Mouse (Mus musculus): Measurements from ENCODE around the gene Spc25.

Spc25 gene

DNA sequence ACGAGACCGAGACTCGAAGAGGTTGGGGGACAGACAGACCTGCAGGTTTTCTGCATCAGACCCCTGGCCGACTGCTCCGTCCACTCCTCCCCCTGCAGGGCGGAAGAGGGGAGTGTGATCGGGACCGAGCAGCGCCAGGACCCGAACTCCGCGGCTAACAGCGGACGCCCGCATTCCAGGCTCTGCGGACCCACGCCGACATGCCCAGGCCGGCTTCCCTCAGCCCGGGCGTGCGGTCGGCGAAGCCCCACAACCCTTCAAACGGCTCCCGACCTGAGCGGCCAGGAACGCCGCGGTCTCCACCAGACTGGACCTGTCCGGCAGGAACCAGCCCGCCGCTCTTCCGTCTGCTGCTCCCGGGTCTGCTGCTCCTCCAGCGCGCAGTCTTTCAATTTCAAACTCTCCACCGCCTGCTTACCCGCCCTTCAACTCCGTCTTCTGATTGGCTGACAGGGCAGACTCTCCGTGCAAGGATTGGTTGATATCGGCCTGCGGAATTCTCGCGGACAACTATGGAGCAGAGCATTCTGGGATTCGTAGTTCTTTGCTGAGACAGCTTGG lies at the start of gene Spc25:
Gene Spc25 (minus strand): TSS at position 404 of the 561 bp plus-strand sequence.
- peak; percentile 83 to 90 for DNase-seq (ENCODE audit: low spot score in 2 of 2)

DNA sequence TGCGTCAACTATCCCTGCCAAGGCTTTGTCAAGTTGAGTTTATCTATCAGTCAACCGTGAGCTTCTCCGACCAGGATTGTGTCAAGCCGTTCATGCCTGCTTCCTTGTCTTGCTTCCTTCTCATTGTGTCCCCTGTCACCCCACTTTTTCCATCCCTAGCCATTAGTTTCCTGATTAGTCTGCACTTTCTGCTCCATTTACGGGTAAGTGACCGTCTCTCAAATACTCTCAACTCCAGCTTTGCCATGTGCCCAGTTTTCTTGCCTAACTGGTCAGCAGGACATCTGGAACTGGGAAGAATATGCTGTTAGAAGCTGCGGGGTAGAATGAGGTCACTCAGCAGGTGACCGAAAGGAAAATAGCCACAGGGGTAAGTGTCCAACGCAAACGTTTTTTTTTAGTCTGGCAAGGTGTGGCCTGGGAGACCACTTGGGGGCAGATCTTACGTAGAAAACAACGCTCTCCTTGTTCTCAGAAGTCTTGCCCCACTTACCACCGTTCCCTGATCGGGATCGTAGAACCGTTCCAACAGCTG lies 42.3 kb upstream of the Spc25 start:
- no peak for DNase-seq (ENCODE audit: low spot score in 2 of 2)

DNA sequence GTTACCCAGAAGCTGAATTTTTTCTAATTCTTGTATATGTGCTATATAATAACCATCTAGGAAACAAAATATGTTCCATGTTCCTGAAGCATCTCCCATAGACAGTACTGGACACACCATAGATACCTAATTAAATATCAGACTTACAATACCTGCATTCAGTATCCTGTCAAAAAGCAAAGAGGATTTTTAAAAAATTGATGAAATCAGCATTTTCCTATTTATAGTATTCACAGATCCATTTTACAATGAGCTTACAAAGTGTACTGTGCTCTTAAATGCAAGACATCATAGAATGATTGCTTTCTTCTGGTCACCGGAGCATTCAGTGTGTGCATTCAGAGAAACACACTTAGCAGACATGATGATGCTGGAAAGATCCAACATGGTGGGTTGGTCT lies 41.1 kb upstream of the Spc25 start:
- no peak for DNase-seq (ENCODE audit: low spot score in 2 of 2)

DNA sequence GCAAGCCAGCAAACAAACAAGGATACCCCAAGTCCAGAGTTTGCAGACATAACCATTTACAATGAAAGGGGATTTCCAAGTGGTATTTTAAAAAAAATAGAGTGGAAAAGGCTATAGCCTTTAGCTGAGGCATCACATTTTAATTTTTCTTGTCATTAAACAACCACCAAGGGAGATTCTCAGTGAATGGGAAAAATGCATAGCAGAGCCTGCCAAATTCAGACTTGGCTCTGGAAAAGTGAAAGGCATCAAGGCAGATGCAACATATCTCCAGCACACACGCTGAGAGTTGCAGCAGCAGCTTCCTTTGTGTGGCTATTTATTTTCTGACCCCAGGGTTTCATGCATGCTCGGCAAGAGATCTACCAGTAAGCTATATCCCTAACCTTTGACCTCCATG lies 38.9 kb upstream of the Spc25 start:
- no peak for DNase-seq (ENCODE audit: low spot score in 2 of 2)

DNA sequence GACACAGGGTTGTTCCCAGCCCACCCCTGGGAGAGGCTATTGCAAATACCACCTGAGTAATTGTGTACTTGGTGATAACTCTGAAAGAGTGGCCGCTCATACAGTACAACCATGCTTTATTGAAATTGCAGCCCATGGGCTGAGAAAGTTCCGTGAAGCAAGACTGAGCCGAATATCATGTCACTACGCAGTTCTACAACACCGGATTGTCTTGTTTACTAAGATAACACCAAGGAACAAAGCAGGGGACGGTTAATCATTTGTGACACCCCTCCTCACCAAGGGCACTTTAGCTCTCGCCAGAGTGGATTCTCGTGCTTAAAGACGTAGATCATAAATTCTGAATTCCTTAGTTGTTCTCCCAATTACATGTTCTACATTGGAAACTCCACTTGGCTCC lies 33.3 kb upstream of the Spc25 start:
- no peak for DNase-seq (ENCODE audit: low spot score in 2 of 2)

DNA sequence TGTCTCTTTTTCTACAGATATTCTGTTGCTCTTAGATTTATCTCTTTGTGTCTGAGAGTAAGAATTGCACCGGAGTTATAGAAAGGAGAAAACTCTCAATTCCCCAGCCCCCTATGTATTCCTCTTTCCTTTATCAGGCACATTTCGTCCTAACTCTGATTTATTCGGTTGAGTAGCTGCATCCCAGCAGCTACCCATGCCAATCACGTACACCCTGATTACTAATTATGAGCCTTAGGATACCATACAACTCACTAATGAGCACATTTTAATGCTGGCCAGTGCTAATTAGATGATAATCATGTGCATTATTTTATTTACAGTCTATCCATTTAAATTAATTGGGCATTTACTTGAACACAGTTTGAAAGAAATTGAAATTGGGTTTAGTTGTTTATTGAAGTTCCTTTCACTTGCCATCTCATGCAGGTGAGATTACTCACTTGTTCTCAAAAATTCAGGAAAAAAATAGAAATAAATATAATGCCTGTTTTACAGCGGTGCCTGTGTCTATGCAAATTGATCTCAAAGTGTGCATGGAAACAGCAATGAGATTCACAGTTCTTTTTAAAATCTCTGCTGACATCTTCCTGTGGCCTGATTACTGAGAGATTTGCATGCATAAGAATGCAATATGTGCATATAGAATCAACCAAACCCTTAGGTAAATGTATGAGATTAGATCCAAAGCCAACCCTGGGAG lies 29.1 kb upstream of the Spc25 start:
- DNase-seq (ENCODE audit: low spot score in 2 of 2) = no peak

DNA sequence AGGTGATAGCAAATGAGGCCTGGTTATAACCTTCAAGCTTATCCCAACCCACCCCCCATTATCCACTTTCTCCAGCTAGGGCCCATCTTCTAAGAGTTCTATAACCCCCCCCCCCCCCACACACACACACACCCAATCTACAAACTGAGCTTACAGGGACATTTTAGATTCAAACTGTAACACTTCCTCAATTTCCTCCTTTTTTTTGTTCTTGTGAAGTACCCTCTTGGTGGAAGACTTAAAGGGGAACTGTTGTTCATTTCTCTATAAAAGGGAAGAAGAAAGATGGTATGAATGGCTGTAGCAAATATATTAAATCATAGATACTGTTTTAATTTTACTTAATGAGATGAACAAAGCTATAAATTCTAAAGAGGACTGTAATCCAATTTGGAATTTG lies 26.1 kb upstream of the Spc25 start:
- DNase-seq (ENCODE audit: low spot score in 2 of 2) = no peak

DNA sequence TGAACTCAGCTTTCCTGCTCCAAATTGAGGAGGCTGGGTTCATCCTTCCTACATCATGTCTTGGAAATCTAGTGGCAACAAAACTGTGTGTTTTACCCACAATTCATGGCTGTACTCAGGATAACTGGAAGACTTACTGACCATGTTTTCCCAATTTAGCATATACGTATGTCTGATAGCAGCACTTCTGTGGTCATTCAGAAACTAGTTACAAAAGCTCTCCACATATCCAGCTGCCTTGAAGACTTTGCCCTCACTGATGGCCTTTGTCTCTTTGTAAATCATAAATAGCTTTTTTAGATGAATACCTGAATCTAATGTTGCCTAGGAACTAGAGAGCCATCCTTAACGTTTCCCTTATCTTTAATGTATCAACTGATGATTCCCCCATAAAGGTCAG lies 24.1 kb upstream of the Spc25 start:
- DNase-seq (ENCODE audit: low spot score in 2 of 2) = no peak

DNA sequence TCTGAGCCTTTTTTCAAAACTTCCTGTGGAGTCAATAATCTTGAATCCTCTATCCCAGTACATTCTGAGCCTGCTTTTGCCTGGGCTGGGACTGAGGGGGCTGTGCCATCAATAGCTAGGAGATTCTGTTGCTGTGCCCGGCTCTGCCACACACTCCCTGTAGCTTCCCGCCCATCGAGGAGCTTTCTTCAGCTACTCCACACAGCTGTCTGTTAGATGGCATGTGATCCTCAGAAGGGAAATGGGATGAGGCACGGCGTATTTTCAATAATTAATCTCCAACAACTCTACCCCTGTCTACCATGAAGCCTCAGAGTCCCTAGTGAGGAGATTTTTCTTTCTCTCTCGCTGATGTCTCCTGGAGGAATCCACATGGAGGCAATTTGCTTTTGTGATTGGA lies 22.6 kb upstream of the Spc25 start:
- no peak for DNase-seq (ENCODE audit: low spot score in 2 of 2)

DNA sequence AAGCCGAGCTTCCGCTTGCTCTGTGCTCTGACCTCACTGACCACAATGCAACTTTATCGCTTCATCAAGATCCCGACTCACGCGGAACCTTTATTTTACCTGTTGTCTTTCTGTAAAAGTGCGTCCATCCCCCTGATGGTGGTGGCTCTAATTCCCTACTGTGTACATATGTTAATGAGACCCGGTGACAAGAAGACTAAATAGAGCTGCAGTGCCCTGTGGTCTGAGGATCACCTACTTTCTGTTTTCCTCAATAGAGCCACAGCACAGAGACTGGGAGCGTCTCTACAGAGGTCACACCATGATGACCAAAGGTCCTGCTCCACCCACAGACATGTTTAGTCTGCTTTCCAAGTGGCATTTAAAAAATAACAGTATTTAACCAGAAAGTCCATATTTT lies 20.9 kb upstream of the Spc25 start:
- no peak for DNase-seq (ENCODE audit: low spot score in 2 of 2)

DNA sequence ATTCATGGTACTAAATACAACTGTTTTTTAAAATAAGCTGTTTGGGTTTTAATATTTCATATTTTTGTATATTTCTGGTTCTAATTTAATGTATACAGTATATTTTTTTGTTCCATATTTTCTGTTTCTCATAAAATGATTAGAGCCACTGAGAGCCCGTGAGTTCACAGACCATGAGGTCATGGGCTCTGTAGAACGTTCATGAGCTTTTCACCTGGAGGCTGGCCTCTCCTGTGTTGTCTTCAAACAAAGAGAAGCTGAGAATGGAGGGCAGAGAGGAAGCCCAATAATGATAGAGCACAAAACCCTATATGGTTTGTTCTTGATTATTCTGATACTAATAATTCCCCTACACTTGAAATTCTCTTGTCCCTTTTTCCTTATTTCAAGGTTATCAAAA lies 18.7 kb upstream of the Spc25 start:
- no peak for DNase-seq (ENCODE audit: low spot score in 2 of 2)

DNA sequence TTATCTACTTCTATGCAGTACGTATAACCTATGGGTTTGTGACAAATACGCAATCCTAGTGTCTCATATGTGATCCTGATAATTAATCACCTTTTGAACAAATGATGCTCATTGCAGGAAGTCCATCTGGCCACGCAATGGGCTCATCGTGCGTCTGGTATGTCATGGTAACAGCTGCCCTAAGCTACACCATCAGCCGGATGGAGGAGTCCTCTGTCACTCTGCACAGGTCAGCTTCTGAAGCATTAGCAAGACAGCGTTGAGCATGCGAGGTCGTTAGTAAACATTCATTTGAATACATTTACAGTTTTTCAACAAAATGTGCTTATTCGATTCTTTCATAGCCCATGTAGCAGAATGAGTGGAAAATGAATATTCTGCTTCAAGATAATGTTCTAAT lies 16.8 kb upstream of the Spc25 start:
- DNase-seq (ENCODE audit: low spot score in 2 of 2) = no peak

DNA sequence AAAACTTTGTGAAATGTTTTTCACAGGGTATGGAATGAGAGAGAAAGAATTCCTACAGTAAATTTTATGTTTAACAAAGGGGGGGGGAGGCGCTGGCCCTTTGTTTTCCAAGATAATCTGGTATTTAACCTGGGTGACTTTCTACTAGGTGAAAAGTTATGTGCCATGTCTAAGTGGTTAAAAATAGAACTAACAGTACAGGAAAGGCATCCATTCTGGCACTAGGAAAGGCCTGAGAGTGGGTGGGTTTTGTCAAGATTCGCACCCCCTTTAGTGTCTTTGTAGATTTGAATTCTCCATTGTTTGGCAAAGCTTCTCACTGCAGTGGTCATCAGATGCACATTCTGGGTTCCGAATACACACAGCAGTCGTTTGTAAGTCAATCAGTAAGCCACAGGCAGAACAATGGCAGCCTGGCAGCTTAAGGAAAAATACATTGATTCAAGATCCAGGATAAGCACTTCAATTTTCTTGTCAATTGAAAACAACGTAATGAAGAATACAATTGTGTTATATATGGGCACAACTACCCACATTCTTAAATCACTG lies 15.9 kb upstream of the Spc25 start:
- no peak for DNase-seq (ENCODE audit: low spot score in 2 of 2)

DNA sequence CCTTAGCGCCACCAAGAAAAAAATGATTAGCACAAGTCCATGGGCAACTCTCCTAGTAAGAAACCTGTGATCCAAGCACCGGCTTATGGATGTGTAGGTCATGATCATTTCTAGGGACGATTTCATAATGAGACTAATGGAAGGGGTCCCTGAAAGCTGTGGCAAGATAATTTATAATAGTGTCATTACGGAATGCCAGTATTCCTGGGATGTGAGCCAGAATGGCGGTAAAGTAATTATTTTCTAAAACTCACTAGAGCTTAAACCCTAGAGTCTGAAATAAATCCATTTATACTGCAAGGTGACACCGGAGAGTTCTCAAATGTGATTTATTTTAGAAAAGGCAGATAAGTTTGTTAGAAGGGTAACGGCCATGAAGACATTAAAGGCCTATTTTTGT lies 9.2 kb upstream of the Spc25 start:
- DNase-seq (ENCODE audit: low spot score in 2 of 2) = no peak

DNA sequence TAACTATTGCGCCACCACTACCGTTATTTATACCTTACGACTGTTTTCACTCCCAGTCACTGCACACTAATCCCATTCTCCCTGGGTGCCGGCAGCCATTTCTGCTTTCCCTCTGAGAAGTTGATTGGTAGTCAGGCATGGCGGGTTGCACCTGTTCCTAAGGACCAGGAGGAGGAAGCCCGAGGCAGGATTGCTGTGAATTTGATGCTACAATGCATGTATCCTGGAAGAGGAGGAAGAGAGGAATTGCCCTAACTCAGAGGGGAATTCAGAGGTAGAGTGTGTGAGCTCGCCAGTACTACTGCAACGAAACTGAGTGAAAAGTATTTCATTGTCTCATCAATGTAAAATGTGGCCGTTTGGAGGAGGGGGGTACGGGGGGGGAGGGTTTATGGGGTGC lies 6.7 kb upstream of the Spc25 start:
- no peak for DNase-seq (ENCODE audit: low spot score in 2 of 2)

DNA sequence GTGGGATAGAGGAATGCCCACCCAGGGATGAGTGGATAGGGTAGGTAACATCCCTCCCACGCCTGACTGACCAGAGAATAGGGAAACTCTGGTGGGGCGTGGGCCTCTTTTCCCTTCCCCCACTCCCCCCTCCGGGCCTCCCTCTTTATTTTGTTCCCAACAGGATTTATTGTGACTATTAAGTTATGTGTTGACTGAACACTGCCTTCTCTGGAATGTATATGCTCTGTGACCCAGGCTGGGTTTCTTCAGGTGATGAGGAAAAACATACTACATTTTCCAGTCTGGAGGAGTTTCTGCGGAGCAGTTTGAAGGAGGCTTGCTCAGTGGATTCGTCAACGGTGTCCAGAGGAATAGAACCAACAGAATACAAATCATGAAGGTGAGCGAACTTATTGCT lies 4.8 kb upstream of the Spc25 start, which contains the start of gene G6pc2:
Gene G6pc2 (plus strand): TSS at position 301 of the 400 bp plus-strand sequence.
- DNase-seq (ENCODE audit: low spot score in 2 of 2) = no peak

DNA sequence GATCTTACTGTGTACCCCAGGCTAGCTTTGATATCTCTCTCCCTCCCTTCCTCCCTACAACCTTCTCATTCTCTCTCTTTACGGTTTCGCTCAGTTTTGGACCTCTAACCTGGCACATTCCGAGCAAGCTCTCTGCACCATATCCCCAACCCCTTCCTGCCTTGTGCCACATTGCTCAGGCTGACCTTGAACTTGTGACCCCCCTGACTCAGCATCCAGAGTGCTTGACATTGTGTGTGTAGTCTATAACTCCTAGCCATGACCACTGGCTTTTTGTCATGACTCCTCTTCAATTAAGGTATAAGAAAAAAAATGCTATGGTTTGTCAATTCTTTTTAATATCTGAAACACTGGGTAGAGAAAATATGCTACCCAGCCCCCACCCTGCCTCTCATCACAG lies 3.7 kb upstream of the Spc25 start:
- no peak for DNase-seq (ENCODE audit: low spot score in 2 of 2)

DNA sequence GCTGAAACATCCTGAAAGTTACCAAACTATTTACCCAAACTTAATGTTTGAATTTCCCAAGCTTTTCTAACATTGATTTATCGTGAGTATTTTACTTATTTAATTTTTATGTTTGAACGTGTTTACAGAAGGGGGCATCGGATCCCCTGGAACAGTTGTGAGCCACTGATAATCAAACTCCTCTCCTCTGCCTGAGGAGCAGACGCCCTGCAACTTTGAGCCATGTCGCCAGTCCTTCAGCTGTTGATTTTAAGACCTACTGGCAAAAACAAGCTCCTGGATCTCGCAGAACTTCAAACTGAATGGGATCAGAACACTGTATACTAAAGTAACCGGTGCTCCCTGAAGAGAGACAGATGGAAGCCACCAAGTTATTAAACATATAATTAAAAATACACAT lies 529 bp upstream of the Spc25 start:
- no peak for DNase-seq (ENCODE audit: low spot score in 2 of 2)

DNA sequence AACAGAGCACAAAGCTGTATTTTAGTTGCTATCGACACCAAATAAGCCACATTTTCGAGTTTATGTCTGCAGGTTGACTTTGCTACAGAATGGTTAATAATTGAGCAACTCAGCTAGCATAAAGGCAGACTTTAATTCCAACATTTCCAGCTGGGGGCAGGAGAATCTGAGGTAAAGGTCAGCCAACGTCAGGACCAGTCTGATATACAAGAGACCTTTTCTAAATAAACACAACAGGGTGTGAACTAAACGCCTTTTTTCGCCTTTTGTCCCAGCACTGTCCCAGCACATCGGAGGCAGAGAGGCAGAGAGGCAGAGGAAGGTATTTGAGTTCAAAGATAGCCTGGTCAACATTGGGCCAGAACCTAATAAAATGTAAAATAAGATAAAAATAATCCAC lies 809 bp downstream of the Spc25 start:
- DNase-seq (ENCODE audit: low spot score in 2 of 2) = no peak

DNA sequence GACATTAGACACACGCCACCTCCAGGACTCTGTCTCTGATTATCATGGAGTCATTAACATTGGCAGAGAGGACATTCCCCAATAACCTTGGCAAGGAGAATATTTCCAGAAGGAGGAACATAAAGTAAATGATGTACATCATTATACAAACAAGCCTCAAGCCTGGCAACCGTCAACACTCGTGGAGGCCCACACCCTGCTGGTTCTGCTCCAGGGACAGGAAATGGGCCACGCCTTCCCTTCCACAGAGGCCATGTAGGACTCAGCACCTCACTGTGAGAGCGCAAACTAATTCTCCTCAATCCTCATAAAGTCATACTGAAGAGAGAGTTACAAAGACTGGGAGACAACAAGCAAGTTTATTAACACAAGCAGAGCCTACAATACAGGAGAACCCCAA lies 12.4 kb downstream of the Spc25 start:
- DNase-seq (ENCODE audit: low spot score in 2 of 2) = no peak

DNA sequence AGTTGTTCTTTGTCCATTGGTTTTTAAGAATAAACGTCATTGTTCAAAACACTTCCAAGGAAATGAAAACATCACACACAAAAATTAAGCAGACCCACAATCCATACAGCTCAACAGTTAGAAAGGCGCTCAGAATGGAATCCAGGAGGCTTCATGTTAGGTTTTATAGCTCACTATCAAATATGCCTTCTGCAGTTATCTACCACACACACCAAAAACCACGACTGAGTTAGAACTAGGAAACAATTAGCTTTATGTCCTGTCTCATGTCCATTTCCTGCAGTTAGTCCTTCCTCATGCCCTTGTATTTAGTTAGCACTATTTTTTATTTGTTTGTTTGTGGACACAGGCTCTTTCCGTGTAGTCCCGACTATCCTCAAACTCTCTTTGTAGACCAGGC lies 14.9 kb downstream of the Spc25 start:
- no peak for DNase-seq (ENCODE audit: low spot score in 2 of 2)

DNA sequence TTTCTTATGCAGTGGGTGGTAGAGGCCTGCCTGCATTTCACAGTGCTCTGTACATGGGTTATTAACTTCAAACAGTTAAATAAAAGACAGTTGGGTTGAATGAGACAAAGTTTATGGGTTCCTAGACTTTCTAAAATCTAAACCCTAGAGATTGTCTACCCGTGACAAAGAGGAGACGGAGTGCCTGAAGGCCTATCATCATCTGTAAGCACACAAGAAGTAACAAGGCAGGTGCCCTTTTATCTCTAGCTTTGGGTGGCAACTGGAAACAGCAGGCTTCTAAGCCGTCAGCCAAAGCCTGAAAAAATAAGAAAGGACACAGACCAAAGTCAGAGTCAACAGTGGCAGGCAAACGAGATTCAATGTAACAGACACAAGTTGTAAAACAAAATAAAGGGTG lies 16.8 kb downstream of the Spc25 start:
- no peak for DNase-seq (ENCODE audit: low spot score in 2 of 2)

DNA sequence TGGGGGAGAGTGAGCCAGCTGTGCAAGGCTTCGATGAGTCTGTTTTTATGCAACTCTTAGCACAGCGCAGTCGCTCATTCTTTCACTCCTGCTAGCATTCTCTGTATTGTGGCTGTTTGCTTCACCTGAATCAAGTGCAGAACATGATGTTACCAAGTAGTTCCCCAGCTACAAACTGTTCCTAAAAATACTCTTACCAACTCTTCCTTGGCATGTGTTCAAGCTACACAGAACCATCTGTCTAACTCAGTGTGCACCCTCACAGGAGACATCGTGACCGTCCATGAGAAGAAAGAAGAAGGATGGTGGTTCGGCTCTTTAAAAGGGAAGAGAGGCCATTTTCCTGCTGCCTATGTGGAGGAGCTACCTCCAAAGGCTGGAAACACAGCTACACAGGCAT lies 17.3 kb downstream of the Spc25 start:
- no peak for DNase-seq (ENCODE audit: low spot score in 2 of 2)

All from urinary bladder, postnatal 4 days (tissue).